Mouse (Mus musculus) CH12.LX (cell line): Measurements from ENCODE around the gene Tm9sf4.

ENCODE experiments used
- BHLHE40 ChIP-seq: IDR thresholded peaks from 2 replicates; pipeline ENCODE4 v1.6.1; 2011; ENCODE audit warnings: mild to moderate bottlenecking, low read depth, low read length, improper control_type of control experiment
- CHD2 ChIP-seq: IDR thresholded peaks from 2 replicates; pipeline ENCODE4 v1.6.1; 2011; ENCODE audit warnings: low read length, improper control_type of control experiment
- CTCF ChIP-seq, 2 experiments: IDR thresholded peaks in 1 of 2; conservative IDR thresholded peaks in 1 of 2; 2 replicates each; pipeline ENCODE4 v1.5.1; 2011 to 2012; ENCODE audit warnings: low read depth in 2 of 2, low read length in 2 of 2, improper control_type of control experiment in 1 of 2, inconsistent platforms in 1 of 2, mild to moderate bottlenecking in 1 of 2, moderate library complexity in 1 of 2
- E2F4 ChIP-seq: IDR thresholded peaks from 2 replicates; pipeline ENCODE4 v1.6.1; 2011; ENCODE audit warnings: low read depth, low read length, improper control_type of control experiment; ENCODE audit not compliant: insufficient replicate concordance
- ETS1 ChIP-seq: conservative IDR thresholded peaks from 2 replicates; pipeline ENCODE4 v1.6.1; 2012; ENCODE audit warnings: low read depth, mild to moderate bottlenecking, inconsistent platforms, low read length, improper control_type of control experiment, moderate library complexity
- MAX ChIP-seq: IDR thresholded peaks from 2 replicates; pipeline ENCODE4 v1.6.1; 2011; ENCODE audit warnings: low read length, improper control_type of control experiment
- NRF1 ChIP-seq: IDR thresholded peaks from 2 replicates; pipeline ENCODE4 v1.6.1; 2014; ENCODE audit warnings: low read depth, mild to moderate bottlenecking, inconsistent platforms, low read length, improper control_type of control experiment, moderate library complexity
- POLR2A ChIP-seq: IDR thresholded peaks from 2 replicates; pipeline ENCODE4 v1.6.1; 2011; ENCODE audit warnings: low read depth, mild to moderate bottlenecking, improper control_type of control experiment, low read length
- RAD21 ChIP-seq: IDR thresholded peaks from 2 replicates; pipeline ENCODE4 v1.6.1; 2011; ENCODE audit warnings: low read depth, mild to moderate bottlenecking, low read length, improper control_type of control experiment, moderate library complexity
- SIN3A ChIP-seq: IDR thresholded peaks from 2 replicates; pipeline ENCODE4 v1.6.1; 2012; ENCODE audit warnings: low read length, improper control_type of control experiment, inconsistent platforms
- USF1 ChIP-seq: IDR thresholded peaks from 2 replicates; pipeline ENCODE4 v1.6.1; 2014; ENCODE audit warnings: low read depth, mild to moderate bottlenecking, inconsistent platforms, low read length, improper control_type of control experiment
- USF2 ChIP-seq: conservative IDR thresholded peaks from 2 replicates; pipeline ENCODE4 v1.6.1; 2011; ENCODE audit warnings: low read depth, low read length, improper control_type of control experiment
- ZC3H11A ChIP-seq: IDR thresholded peaks from 2 replicates; pipeline ENCODE4 v1.6.1; 2012; ENCODE audit warnings: low read depth, mild to moderate bottlenecking, inconsistent platforms, low read length, improper control_type of control experiment

DNA sequence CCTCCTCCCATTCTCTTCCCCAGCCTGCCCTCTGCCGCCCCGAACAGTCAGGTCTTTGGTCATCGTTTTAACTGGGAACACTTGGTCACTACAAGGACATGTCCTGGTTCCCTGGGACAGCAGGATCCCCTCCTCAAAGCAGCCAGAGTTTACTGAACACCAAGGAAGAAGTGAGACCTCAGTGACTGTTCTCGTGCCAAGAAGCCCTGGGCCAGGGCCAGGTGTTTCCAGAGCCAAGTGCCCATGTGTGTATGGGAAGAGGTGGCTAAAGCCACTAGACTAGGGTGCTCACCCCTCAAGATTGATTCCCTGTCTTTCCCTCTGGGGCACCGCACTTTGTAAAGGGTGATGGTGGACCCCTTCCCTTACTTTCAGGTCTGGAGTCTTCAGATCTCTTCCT lies 48.2 kb downstream of the Tm9sf4 start:
- TF ChIP-seq CTCF (conservative IDR thresholded peaks at IDR 0.05 in 1 of 2, IDR thresholded peaks at IDR 0.05 in 1 of 2; ENCODE audit: low read depth in 2 of 2, low read length in 2 of 2) (no peak), USF2 (no peak), USF1 (no peak), ZC3H11A (no peak), RAD21 (no peak), POLR2A (no peak), E2F4 (no peak), MAX (no peak), BHLHE40 (no peak), CHD2 (no peak), SIN3A (no peak), NRF1 (no peak), ETS1 (no peak)
